Mouse (Mus musculus): ENCODE measurements around the gene Slfnl1. TPM values are rescaled to one million over a fixed set of nuclear protein-coding genes. Genes with fewer than 3 reads are reported as not detected.

Gene Slfnl1
- total and polyA plus RNA-seq, 2 experiments: 0.11 TPM; not detected in 1

DNA sequence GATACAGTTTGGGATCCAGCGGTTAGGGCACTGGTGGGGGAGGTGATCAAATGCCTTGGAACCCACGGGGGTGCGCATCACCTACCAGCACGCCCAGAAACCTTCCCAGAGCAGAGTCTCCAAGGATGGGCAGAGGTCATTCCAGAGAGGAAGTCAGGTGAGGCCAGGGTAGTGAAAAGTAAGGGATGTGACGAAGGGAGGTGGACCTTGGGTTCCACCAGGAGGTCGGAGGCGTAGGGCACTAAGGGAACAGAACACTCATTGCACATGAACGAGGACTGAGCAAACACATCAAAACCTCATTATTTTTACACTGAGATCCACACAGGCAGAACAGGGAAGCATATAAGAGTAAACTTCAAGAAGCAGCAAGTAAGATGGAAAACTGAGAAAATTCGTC lies 49.7 kb downstream of the Slfnl1 start:
- Histone ChIP-seq H3K36me3 (ENCODE audit: control insufficient read depth, insufficient read depth, low read length) (no peaks in the 10 kb centered on the region), H3K4me1 (ENCODE audit: control insufficient read depth, insufficient read depth, low read length) (no peaks in the 10 kb centered on the region), H3K4me3 (ENCODE audit: insufficient read depth, low read depth, low read length) (no peak overlapping the region), H3K27ac (replicated peaks; ENCODE audit: insufficient read depth, low read depth, low read length) (no peak overlapping the region), H3K9ac (ENCODE audit: low read depth, low read length) (no peak overlapping the region), H3K79me2 (ENCODE audit: control insufficient read depth, insufficient read depth, low read length) (no peaks in the 10 kb centered on the region), H3K27me3 (ENCODE audit: control insufficient read depth, insufficient read depth, low read length) (no peaks in the 10 kb centered on the region)
- WGBS: 82% methylated on average over 9 of the region's 9 CpGs
- TF ChIP-seq POLR2A (IDR thresholded peaks at IDR 0.05; ENCODE audit: extremely low read depth, insufficient read depth, low read length): no peak
- no peak for TF ChIP-seq CTCF (IDR thresholded peaks at IDR 0.05; ENCODE audit: low read depth, low read length)
- DNase-seq (ENCODE audit: extremely low read depth, low read depth, low spot score): no peak

Other genes starting within 250 kb of the Slfnl1 start
- 0.07 TPM in 1 of 2 replicates, not detected in the other for gene Foxo6, start 244.9 kb upstream of the Slfnl1 start, total RNA-seq (2014; rRNA removed)
- 0.02 and 0.07 TPM in 2 replicates for gene Foxo6, start 244.9 kb upstream of the Slfnl1 start, polyA plus RNA-seq (2012; rRNA removed)
- gene Scmh1, start 127.0 kb upstream of the Slfnl1 start, total RNA-seq (2014; rRNA removed): 7.0 and 8.4 TPM in 2 replicates
- gene Scmh1, start 127.0 kb upstream of the Slfnl1 start, polyA plus RNA-seq (2012; rRNA removed): 6.5 and 8.1 TPM in 2 replicates
- 1.8 and 2.6 TPM in 2 replicates for gene Ctps, start 38.0 kb downstream of the Slfnl1 start, total RNA-seq (2014; rRNA removed)
- 1.0 and 1.1 TPM in 2 replicates for gene Ctps, start 38.0 kb downstream of the Slfnl1 start, polyA plus RNA-seq (2012; rRNA removed)
- gene Gm8439, start 56.5 kb downstream of the Slfnl1 start, total RNA-seq (2014; rRNA removed): not detected in 2 replicates
- not detected in 2 replicates for gene Gm8439, start 56.5 kb downstream of the Slfnl1 start, polyA plus RNA-seq (2012; rRNA removed)
- 0.09 and 0.27 TPM in 2 replicates for gene Cited4, start 134.3 kb downstream of the Slfnl1 start, total RNA-seq (2014; rRNA removed)
- 0.93 and 1.2 TPM in 2 replicates for gene Cited4, start 134.3 kb downstream of the Slfnl1 start, polyA plus RNA-seq (2012; rRNA removed)
- gene Kcnq4, start 216.4 kb downstream of the Slfnl1 start, total RNA-seq (2014; rRNA removed): 0.28 and 0.34 TPM in 2 replicates
- 0.57 and 0.58 TPM in 2 replicates for gene Kcnq4, start 216.4 kb downstream of the Slfnl1 start, polyA plus RNA-seq (2012; rRNA removed)